ENCODE assay signal across 10 mouse cellular contexts in genomic region chr11:74715971-74716525, GRCm38 (mm10). TPM values are rescaled to one million over a fixed set of nuclear protein-coding genes. Genes with fewer than 3 reads are reported as not detected.
DNase-seq lines count a peak whose midpoint lies in the region; ATAC-seq and TF ChIP-seq lines count a peak whose summit lies in the region.
"Had no signal": no experiment of that assay in that cellular context is flagged by ENCODE, and none has a peak within 500 bp of the region (broad histone marks: within the 10 kb centered on the region; RNA-seq: fewer than 3 reads in every experiment).

No protein-coding gene starts in this region.

- intact Hi-C loops in heart, postnatal 25 days (cut with DNase I), result no loop called here

- no peak overlapping the region for H3K9ac ChIP-seq in heart, postnatal 0 days (replicated peaks; ENCODE audit: low read depth, low read length)
- no peak overlapping the region for H3K9ac ChIP-seq in limb, embryonic 14.5 days (ENCODE audit: low read depth, low read length, severe bottlenecking)
- H3K9ac ChIP-seq: lung, embryonic 14.5 days; midbrain, embryonic 13.5 days; neural tube, embryonic 13.5 days had no signal

- no peak for ATAC-seq in heart, postnatal 0 days (ENCODE audit: insufficient read depth, low read depth)
- no peak for ATAC-seq in limb, embryonic 14.5 days (ENCODE audit: low FRiP score, low read depth)
- ATAC-seq: midbrain, embryonic 13.5 days had no signal

- H3K4me1 ChIP-seq in heart, postnatal 0 days (ENCODE audit: control insufficient read depth, insufficient read depth), result peaks cover 32% of the 10 kb centered on the region
- peaks cover 10% of the 10 kb centered on the region; the same call in 1 of the 2 replicates for H3K4me1 ChIP-seq in limb, embryonic 14.5 days (ENCODE audit: control insufficient read depth, insufficient read depth, low read length)
- H3K4me1 ChIP-seq in limb, embryonic 10.5 days, result no peaks in the 10 kb centered on the region

- H3K4me3 ChIP-seq in heart, postnatal 0 days (ENCODE audit: low read depth, low read length), result no peak overlapping the region
- H3K4me3 ChIP-seq in limb, embryonic 14.5 days (replicated peaks; ENCODE audit: low read length), result no peak overlapping the region
- no peak overlapping the region for H3K4me3 ChIP-seq in limb, embryonic 10.5 days
- H3K4me3 ChIP-seq: midbrain, embryonic 13.5 days; neural tube, embryonic 13.5 days had no signal

- TF ChIP-seq POLR2A in limb, embryonic 14.5 days (IDR thresholded peaks at IDR 0.05; ENCODE audit: borderline replicate concordance, extremely low read depth, insufficient read depth, insufficient read length), result no peak

- no peaks in the 10 kb centered on the region for H3K27me3 ChIP-seq in heart, postnatal 0 days (ENCODE audit: control insufficient read depth, insufficient read depth, low read length)
- no peaks in the 10 kb centered on the region for H3K27me3 ChIP-seq in limb, embryonic 14.5 days (ENCODE audit: control insufficient read depth, insufficient read depth, low read length)
- H3K27me3 ChIP-seq in limb, embryonic 10.5 days (ENCODE audit: low read depth, poor library complexity, severe bottlenecking), result no peaks in the 10 kb centered on the region
- H3K27me3 ChIP-seq: midbrain, embryonic 13.5 days; neural tube, embryonic 13.5 days had no signal

- H3K9me3 ChIP-seq in heart, postnatal 0 days (replicated peaks; ENCODE audit: control insufficient read depth, low read length), result no peaks in the 10 kb centered on the region
- no peaks in the 10 kb centered on the region for H3K9me3 ChIP-seq in limb, embryonic 14.5 days (ENCODE audit: control insufficient read depth, low read length)
- no peaks in the 10 kb centered on the region for H3K9me3 ChIP-seq in limb, embryonic 10.5 days (replicated peaks)
- H3K9me3 ChIP-seq: midbrain, embryonic 13.5 days; neural tube, embryonic 13.5 days had no signal

- H3K36me3 ChIP-seq in heart, postnatal 0 days (replicated peaks; ENCODE audit: control insufficient read depth, insufficient read depth, low read length), result 0 out of 2 replicates have a peak, but pooled peaks cover 3% of the 10 kb centered on the region
- peaks cover 3% of the 10 kb centered on the region; the same call in 1 of the 2 replicates for H3K36me3 ChIP-seq in limb, embryonic 14.5 days (ENCODE audit: control insufficient read depth, insufficient read depth, low read length)
- peaks cover 14% of the 10 kb centered on the region; the same call in 1 of the 2 replicates for H3K36me3 ChIP-seq in limb, embryonic 10.5 days
- H3K36me3 ChIP-seq: midbrain, embryonic 13.5 days; neural tube, embryonic 13.5 days had no signal

- H3K4me2 ChIP-seq in heart, postnatal 0 days (ENCODE audit: low read depth, low read length), result no peak overlapping the region
- no peak overlapping the region for H3K4me2 ChIP-seq in limb, embryonic 14.5 days (replicated peaks; ENCODE audit: low read depth, low read length, severe bottlenecking)
- H3K4me2 ChIP-seq: lung, embryonic 14.5 days; midbrain, embryonic 13.5 days; neural tube, embryonic 13.5 days had no signal

- TF ChIP-seq EP300 in heart, postnatal 0 days (IDR thresholded peaks at IDR 0.05; ENCODE audit: low read depth), result no peak

- 0 out of 2 replicates have a peak overlapping the region, but pooled peaks have one; percentile 11 for H3K27ac ChIP-seq in heart, postnatal 0 days (ENCODE audit: low read depth)
- H3K27ac ChIP-seq in limb, embryonic 14.5 days (replicated peaks; ENCODE audit: low read depth, low read length), result no peak overlapping the region
- no peak overlapping the region for H3K27ac ChIP-seq in limb, embryonic 10.5 days
- H3K27ac ChIP-seq: midbrain, embryonic 13.5 days; neural tube, embryonic 13.5 days had no signal

- TF ChIP-seq CTCF in heart, postnatal 0 days (IDR thresholded peaks at IDR 0.05; ENCODE audit: low read depth), result no peak

- WGBS in heart, postnatal 0 days, result 50% methylated on average over 3 of the region's 3 CpGs
- 83% methylated on average over 3 of the region's 3 CpGs for WGBS in limb, embryonic 14.5 days
- 97% methylated on average over 3 of the region's 3 CpGs for WGBS in limb, embryonic 10.5 days

- DNase-seq in heart, postnatal 0 days (ENCODE audit: low spot score), result no peak
- DNase-seq in heart, postnatal 25 days (ENCODE audit: low spot score), result no peak
- DNase-seq in limb, embryonic 14.5 days (ENCODE audit: low spot score), result peak; percentile 28
- DNase-seq in limb, embryonic 10.5 days (ENCODE audit: low spot score), result no peak
- DNase-seq in brain, adult 2 months (ENCODE audit: low read depth, low spot score), result peak; percentile 53
- peak; percentile 46 to 58 for DNase-seq in cerebellum, postnatal 14 days
- no peak for DNase-seq in spleen, adult 12 weeks (ENCODE audit: low spot score)
- DNase-seq: lung, embryonic 14.5 days had no signal

RNA-seq across cellular contexts. Expression of gene Pafah1b1, which starts 8.4 kb away (rescaled TPM):
- total RNA-seq in heart, postnatal 0 days (2014; rRNA removed; ENCODE audit: low replicate concordance), result 78.4 and 94.3 TPM in 2 replicates
- 62.9 and 69.4 TPM in 2 replicates for polyA plus RNA-seq in heart, postnatal 0 days (2015; fragmentation: Nextera tagmentation; extraction: Ambion mirVana)
- total RNA-seq in heart, postnatal 25 days (2021), result 100 to 1,000 TPM; 206 to 224 TPM
- 54.1 and 57.6 TPM in 2 replicates for polyA plus RNA-seq in limb, embryonic 14.5 days (2012; rRNA removed)
- polyA plus RNA-seq in limb, embryonic 14.5 days (2014; fragmentation: Nextera tagmentation; extraction: Ambion mirVana), result 67.0 and 68.1 TPM in 2 replicates
- polyA plus RNA-seq in limb, embryonic 10.5 days (2016; fragmentation: Nextera tagmentation; extraction: Ambion mirVana), result 46.0 and 49.9 TPM in 2 replicates

RNA-seq across cellular contexts. Expression of gene Mettl16, which starts 54.6 kb away (rescaled TPM):
- 3.6 and 5.2 TPM in 2 replicates for total RNA-seq in heart, postnatal 0 days (2014; rRNA removed; ENCODE audit: low replicate concordance)
- 12.7 and 16.2 TPM in 2 replicates for polyA plus RNA-seq in heart, postnatal 0 days (2015; fragmentation: Nextera tagmentation; extraction: Ambion mirVana)
- 10 to 100 TPM; 14.0 to 15.1 TPM for total RNA-seq in heart, postnatal 25 days (2021)
- 11.3 and 17.0 TPM in 2 replicates for polyA plus RNA-seq in limb, embryonic 14.5 days (2012; rRNA removed)
- polyA plus RNA-seq in limb, embryonic 14.5 days (2014; fragmentation: Nextera tagmentation; extraction: Ambion mirVana), result 30.9 and 33.7 TPM in 2 replicates
- 72.4 and 73.2 TPM in 2 replicates for polyA plus RNA-seq in limb, embryonic 10.5 days (2016; fragmentation: Nextera tagmentation; extraction: Ambion mirVana)

Comparison
In these comparisons a context has a peak if more than half of its experiments do, and no peak if none do; other contexts are left out.
1. DNase-seq: peak in limb, embryonic 14.5 days (single experiment), brain, adult 2 months (single experiment) and cerebellum, postnatal 14 days (2 of 2); none in heart, postnatal 0 days (single experiment), heart, postnatal 25 days (single experiment), limb, embryonic 10.5 days (single experiment) and spleen, adult 12 weeks (single experiment).